Mouse (Mus musculus) hindbrain, embryonic 14.5 days (tissue): ENCODE results near the gene Apold1. TPM values are rescaled to one million over a fixed set of nuclear protein-coding genes. Genes with fewer than 3 reads are reported as not detected.
A peak's percentile ranks its signal among the peaks of the same experiment; 100 is the strongest.

ENCODE experiments used
- ATAC-seq: fragments of 200-750 bp; cut with Nextera tagmentation; 2 replicates; pipeline ENCODE4 v1.8.0; 2017; ENCODE audit warnings: moderate number of reproducible peaks, mild to moderate bottlenecking, moderate TSS enrichment, moderate library complexity; ENCODE audit not compliant: low FRiP score
- DNase-seq: peaks from one replicate; pipeline ENCODE4 v3.0.0-alpha.2; 2015; ENCODE audit warnings: low spot score
- H3K27ac ChIP-seq: fragments of 300-500 bp; sonication (generic); 2 replicates; pipeline ENCODE4 v1.5.1; 2014; ENCODE audit warnings: mild to moderate bottlenecking, moderate library complexity
- H3K27me3 ChIP-seq: fragments of 300-500 bp; sonication (generic); 2 replicates; pipeline ENCODE4 v1.6.1; 2014; ENCODE audit warnings: mild to moderate bottlenecking, low read length, mixed read lengths; ENCODE audit not compliant: control insufficient read depth, insufficient read depth
- H3K36me3 ChIP-seq: fragments of 300-500 bp; sonication (generic); replicated peaks from 2 replicates; pipeline ENCODE4 v1.6.1; 2014; ENCODE audit not compliant: control insufficient read depth, insufficient read depth
- H3K4me1 ChIP-seq: fragments of 300-500 bp; sonication (generic); replicated peaks from 2 replicates; pipeline ENCODE4 v1.6.1; 2014; ENCODE audit warnings: antibody characterized with exemption, low read length, mixed read lengths; ENCODE audit not compliant: control insufficient read depth, insufficient read depth
- H3K4me2 ChIP-seq: fragments of 300-500 bp; sonication (generic); replicated peaks from 2 replicates; pipeline ENCODE4 v1.6.1; 2014; ENCODE audit warnings: mild to moderate bottlenecking, moderate library complexity
- H3K4me3 ChIP-seq: fragments of 300-500 bp; sonication (generic); replicated peaks from 2 replicates; pipeline ENCODE4 v1.5.1; 2014; ENCODE audit warnings: mild to moderate bottlenecking, low read length
- H3K9ac ChIP-seq: fragments of 300-500 bp; sonication (generic); 2 replicates; pipeline ENCODE4 v1.6.1; 2014
- H3K9me3 ChIP-seq: fragments of 300-500 bp; sonication (generic); 2 replicates; pipeline ENCODE4 v1.6.1; 2016; ENCODE audit warnings: low read length; ENCODE audit not compliant: control insufficient read depth
- WGBS: fragments of 180-500 bp; shearing (Covaris S2); extraction: QIAGEN DNeasy Blood & Tissue Kit; methylation state at CpG from one replicate; pipeline ENCODE4 v1.1.7; 2014; 5-methylcytosine and 5-hydroxymethylcytosine counted together
- polyA plus RNA-seq: library from polyadenylated mRNA; unstranded; fragments of >200 nt; fragmentation: Nextera tagmentation; extraction: Ambion mirVana; gene quantifications from 2 replicates; pipeline ENCODE4 v1.2.1, GENCODE M21; 2014

Apold1 gene
- polyA plus RNA-seq: 3.9 TPM in 2 replicates

GRCm38 (mm10) chr6:134981231-134982062 lies at the start of gene Apold1:
Gene Apold1 (plus strand): TSS chr6:134981718.
- DNase-seq (peak; percentile 28), ATAC-seq (no peak)
- Histone ChIP-seq H3K4me3 (0 out of 2 replicates have a peak within 1 kb of the TSS, but pooled peaks have one; percentile 13), H3K9me3 (no peaks in the 10 kb centered on the region), H3K4me2 (peak within 1 kb of the TSS; percentile 40), H3K27me3 (no peaks in the 10 kb centered on the region), H3K9ac (no peak within 1 kb of the TSS), H3K4me1 (0 out of 2 replicates have a peak, but pooled peaks cover 6% of the 10 kb centered on the region), H3K36me3 (no peaks in the 10 kb centered on the region), H3K27ac (peak within 1 kb of the TSS; percentile 10; the same call in 1 of the 2 replicates)
- 45% methylated on average over 22 of the region's 22 CpGs for WGBS

DNA sequence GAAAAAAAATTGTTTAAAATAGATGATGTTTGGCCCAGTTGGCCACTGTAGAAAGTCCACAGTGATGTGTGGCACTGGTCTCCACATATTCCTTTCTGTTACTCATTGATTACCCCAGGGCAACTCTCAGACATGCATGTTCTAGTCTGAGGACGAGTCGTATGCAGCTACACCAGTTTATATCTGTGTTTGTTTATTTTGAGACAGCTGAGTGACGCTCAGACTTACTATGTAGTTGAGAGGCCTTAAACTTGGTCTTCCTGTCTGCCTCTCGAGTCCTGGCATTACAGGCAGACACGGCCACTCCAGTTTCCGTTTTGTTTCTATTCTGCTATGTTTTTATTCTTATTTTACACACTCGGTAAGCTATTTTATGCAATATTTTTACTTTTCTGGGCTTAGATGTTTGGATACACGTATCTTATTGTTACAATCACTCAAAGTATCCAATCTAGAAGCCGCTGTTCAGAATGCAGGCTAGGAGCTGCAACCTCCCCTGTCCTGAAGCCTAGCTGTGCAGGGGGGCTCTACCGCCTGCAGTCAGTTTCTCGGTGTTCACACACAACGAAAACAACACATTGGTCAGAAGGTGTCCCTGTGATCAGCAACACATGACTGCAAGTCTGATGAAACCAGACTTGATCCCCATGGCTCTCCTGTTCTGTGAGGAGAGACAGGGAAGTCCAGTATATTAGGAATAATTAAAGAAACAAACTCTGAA lies 48.9 kb upstream of the Apold1 start:
- H3K27me3 ChIP-seq: no peaks in the 10 kb centered on the region
- H3K4me3 ChIP-seq: no peak overlapping the region
- no peak overlapping the region for H3K27ac ChIP-seq
- no peak overlapping the region for H3K4me2 ChIP-seq
- H3K36me3 ChIP-seq: no peaks in the 10 kb centered on the region
- 77% methylated on average over 12 of the region's 12 CpGs for WGBS
- H3K9me3 ChIP-seq: no peaks in the 10 kb centered on the region
- no peak overlapping the region for H3K9ac ChIP-seq
- DNase-seq: no peak
- no peak for ATAC-seq
- 0 out of 2 replicates have a peak, but pooled peaks cover 3% of the 10 kb centered on the region for H3K4me1 ChIP-seq

DNA sequence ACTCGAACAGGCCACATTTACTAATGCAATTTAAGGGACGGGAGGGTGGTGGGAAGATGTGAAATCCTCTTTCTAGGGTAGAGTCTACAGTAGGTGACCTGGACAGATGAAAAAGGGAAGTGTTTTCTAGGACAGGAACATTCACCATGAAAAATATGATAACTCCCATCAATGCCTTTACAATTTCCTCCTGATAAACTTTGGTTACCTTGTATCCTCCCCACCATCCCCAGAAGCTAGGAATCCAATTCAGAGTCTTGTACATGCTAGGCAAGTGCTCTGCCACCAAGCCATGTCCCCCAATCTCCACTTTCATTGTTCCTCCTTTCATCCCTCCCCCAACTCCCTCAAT lies 48.3 kb upstream of the Apold1 start:
- H3K9ac ChIP-seq: no peak overlapping the region
- 78% methylated on average over 2 of the region's 2 CpGs for WGBS
- no peaks in the 10 kb centered on the region for H3K9me3 ChIP-seq
- ATAC-seq: no peak
- no peak for DNase-seq
- no peaks in the 10 kb centered on the region for H3K4me1 ChIP-seq
- H3K27me3 ChIP-seq: no peaks in the 10 kb centered on the region
- H3K36me3 ChIP-seq: no peaks in the 10 kb centered on the region
- no peak overlapping the region for H3K27ac ChIP-seq
- no peak overlapping the region for H3K4me3 ChIP-seq
- H3K4me2 ChIP-seq: no peak overlapping the region

DNA sequence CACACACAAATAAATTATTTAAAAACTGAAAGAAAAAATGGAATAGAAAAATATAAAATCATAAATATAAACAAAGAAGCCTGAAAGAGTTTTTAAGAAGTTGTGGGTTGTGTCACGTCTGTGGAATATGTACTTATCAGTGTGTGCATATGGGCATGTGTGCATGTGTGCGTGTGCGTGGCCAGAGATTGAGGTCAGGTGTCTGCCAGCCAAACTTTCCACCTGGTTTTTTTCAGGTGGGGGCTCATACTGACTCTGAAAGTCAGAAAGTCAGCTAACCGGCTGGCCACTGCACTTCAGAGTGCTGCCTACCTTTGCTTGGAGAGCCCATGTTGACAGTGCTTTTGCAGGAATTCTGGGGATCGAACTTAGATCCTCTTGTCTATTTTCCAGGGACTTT lies 47.2 kb upstream of the Apold1 start:
- Histone ChIP-seq H3K4me2 (no peak overlapping the region), H3K9me3 (no peaks in the 10 kb centered on the region), H3K36me3 (no peaks in the 10 kb centered on the region), H3K4me3 (no peak overlapping the region), H3K27me3 (no peaks in the 10 kb centered on the region), H3K27ac (no peak overlapping the region), H3K9ac (no peak overlapping the region), H3K4me1 (no peaks in the 10 kb centered on the region)
- ATAC-seq: no peak
- WGBS: 95% methylated on average over 5 of the region's 5 CpGs
- DNase-seq: no peak

- no peak for ATAC-seq
- no peaks in the 10 kb centered on the region for H3K36me3 ChIP-seq
- no peak overlapping the region for H3K4me2 ChIP-seq
- H3K4me1 ChIP-seq: no peaks in the 10 kb centered on the region
- H3K4me3 ChIP-seq: no peak overlapping the region
- WGBS: 94% methylated on average over 4 of the region's 4 CpGs
- H3K27ac ChIP-seq: no peak overlapping the region
- no peaks in the 10 kb centered on the region for H3K9me3 ChIP-seq
- H3K27me3 ChIP-seq: no peaks in the 10 kb centered on the region
- no peak overlapping the region for H3K9ac ChIP-seq
- no peak for DNase-seq
These were observed 41.7 kb upstream of the Apold1 start for GRCm38 (mm10) chr6:134939781-134940180.

DNA sequence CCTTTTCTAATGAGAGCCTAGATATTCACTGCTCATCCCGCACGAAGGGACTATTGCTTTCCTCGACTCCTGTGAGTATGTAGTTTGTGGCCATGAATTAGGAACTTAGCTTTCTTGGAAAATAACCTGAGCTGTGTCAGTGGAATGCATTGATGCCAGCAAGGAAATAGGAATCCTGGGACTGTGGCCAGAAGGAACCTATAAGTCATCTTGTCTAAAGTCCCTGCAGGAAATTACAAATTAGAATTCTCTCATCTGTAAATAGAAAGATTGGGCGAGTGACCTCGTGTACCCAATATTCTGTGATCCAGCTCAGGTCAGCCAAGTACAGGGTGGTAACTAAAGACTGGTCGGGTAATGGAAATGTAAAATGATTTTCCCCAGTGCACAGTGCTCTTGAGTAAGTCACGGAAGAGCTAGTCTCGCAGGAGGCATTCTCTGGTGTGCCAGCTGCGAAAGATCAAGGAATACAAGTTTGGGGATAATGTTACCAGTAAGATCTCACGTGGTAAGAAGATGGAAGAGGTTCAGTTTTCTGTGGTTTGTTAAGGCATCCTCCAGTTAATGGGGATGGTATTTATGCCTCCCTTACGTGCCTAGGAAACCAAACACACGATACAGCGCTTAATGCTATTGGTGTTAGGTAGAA lies 37.6 kb upstream of the Apold1 start:
- no peak overlapping the region for H3K4me3 ChIP-seq
- DNase-seq (no peak), ATAC-seq (no peak)
- no peaks in the 10 kb centered on the region for H3K27me3 ChIP-seq
- H3K36me3 ChIP-seq: no peaks in the 10 kb centered on the region
- no peaks in the 10 kb centered on the region for H3K9me3 ChIP-seq
- 85% methylated on average over 13 of the region's 13 CpGs for WGBS
- H3K4me2 ChIP-seq: no peak overlapping the region
- no peak overlapping the region for H3K9ac ChIP-seq
- no peak overlapping the region for H3K27ac ChIP-seq
- H3K4me1 ChIP-seq: no peaks in the 10 kb centered on the region

DNA sequence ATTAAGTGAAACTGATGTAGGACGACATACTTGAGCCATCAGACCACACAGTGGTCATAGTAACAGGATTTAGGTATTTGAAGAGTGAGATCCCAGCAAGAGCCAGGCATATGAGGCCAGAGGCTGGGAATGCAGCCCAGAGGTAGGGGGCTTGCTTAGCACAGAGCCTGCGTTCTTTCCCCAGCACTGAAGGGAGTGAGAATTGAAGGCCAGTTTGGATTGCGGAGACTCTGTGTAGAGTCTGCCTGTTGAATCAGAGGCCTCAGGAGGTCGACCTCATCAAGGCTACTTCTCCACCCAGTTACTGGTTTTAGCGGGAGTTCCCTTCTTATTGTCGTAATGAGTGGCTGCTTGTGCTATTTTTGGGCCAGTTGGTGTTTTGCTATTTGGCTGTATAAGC lies 35.5 kb upstream of the Apold1 start:
- DNase-seq: no peak
- Histone ChIP-seq H3K4me3 (no peak overlapping the region), H3K27ac (no peak overlapping the region), H3K9ac (no peak overlapping the region), H3K4me2 (no peak overlapping the region), H3K27me3 (no peaks in the 10 kb centered on the region), H3K36me3 (no peaks in the 10 kb centered on the region), H3K9me3 (no peaks in the 10 kb centered on the region), H3K4me1 (no peaks in the 10 kb centered on the region)
- ATAC-seq: no peak
- 71% methylated on average over 6 of the region's 6 CpGs for WGBS

GRCm38 (mm10) chr6:134946858-134947257 lies 34.7 kb upstream of the Apold1 start:
- H3K27me3 ChIP-seq: no peaks in the 10 kb centered on the region
- no peak for ATAC-seq

More at GRCm38 (mm10) chr6:134946858-134947257, 34.7 kb upstream of the Apold1 start:
- WGBS: 91% methylated on average over 9 of the region's 9 CpGs
- DNase-seq: no peak
- Histone ChIP-seq H3K9ac (no peak overlapping the region), H3K27ac (no peak overlapping the region), H3K36me3 (no peaks in the 10 kb centered on the region), H3K9me3 (no peaks in the 10 kb centered on the region), H3K4me1 (no peaks in the 10 kb centered on the region), H3K4me2 (no peak overlapping the region), H3K4me3 (no peak overlapping the region)
